Mouse (Mus musculus): Measurements from ENCODE around the gene Pdgfb. TPM values are rescaled to one million over a fixed set of nuclear protein-coding genes. Genes with fewer than 3 reads are reported as not detected.

Pdgfb gene
- total RNA-seq, 2 experiments from 2014 or later = 19.2 to 26.6 TPM

DNA sequence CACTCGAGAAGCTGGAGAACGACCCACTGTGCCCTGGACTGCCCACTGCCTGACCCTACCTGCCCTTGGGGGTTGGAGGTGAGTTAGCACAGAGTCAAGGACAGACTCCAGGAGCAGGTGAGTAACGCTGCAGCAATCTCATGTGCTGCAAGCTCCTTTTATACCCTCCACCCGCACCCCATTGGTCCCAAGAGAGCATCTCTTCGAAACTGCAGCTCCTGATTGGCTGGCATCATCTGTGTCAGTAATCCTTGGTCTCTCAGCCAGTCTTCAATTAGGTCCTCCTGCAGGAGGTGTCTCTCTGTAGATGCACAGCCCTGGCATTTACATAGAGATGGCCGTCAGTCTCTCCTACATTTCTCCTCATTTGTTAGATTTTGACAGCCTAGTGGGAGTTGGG, 47.4 kb downstream of the Pdgfb start:
- DNase-seq = no peak
- intact Hi-C loops (cut with DNase I) = no loop called here

DNA sequence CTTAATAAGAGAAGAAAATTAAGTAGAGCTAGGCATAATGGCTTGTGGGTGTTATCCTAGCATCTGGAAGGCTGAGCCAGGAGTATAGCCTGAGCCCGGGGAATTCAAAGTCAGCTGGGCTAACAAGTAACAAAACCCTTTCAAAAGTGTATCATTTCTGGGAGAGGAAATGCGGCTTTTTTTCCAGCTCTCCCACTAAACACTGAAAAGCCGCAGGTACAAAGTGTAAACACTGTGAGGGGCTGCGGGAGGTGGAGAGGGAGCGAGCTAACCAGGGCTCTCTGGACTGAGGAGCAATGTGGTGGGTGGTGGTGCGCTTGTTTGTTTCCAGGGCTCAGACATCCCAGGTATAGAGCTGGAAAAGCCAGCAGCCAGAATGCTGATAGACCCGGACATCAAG, 50.4 kb downstream of the Pdgfb start:
- DNase-seq = no peak
- intact Hi-C loops (cut with DNase I) = no loop called here

DNA sequence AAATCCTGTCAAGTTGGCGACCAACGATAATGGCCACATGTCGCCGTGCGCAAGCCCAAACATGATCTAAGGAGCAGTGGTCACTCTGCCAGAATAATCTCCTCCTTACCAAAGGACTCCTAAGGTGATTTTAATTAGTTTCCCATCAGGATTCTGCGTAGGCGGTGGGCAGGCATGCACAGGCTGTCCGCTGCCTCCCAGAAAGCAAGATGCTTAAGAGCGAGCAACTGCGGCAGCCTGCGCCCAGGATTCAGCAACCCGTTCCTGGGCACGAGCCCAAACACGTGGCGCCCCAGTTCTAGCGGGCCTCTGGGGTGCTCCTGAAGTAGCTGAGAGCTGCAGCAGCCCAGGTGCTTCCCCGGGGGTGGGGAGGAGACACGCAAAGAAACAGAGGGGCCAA, 52.1 kb downstream of the Pdgfb start:
- peak; percentile 46 for DNase-seq
- intact Hi-C loops (cut with DNase I) = no loop called here

DNA sequence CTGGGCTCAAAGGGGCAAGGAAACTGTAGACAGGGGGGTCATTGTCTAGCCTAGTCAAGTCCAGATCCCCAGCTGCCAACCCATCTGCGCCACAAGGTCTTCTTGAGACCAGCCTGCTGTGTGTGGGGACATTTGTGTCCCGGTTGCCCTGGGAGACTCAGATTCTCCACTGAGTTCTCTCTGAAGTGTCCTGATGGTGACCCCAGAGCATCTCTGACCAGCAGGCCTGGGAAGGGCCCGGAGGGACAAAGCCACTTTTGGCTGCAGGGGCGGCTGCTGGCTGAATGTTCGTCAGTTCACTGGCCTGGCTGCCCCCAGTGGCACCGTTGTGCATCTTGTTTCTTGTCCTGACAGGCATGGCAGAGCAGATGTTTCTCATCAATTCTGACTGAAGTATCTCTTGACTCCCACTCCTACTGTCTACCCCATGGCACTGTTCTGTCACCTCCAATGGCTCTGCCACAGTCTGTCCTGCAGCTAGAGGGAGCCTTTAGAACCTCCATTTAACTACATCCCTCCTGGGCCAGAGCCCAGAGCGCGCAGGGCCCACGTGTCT, 53.3 kb downstream of the Pdgfb start:
- intact Hi-C loops (cut with DNase I) = no loop called here
- DNase-seq = peak; percentile 18

DNA sequence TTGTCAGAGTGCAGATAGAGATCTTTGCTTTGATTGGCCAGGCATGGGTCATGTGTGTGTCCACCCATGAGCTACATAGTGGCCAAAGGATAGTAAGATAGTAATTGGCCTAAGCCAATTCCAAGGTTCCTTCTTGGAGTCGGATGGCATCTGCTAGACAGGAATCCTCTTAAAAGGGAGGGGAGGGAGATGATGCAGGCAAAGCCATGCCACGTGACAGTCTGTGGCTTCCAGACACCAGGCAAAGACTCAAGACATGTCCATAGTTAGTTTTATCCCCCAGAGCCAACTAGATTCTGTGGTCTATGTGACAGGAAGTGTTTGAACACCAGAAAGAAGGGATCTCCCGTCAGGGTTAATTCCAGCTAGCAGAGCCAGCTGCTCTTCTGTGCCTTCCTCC, 56.4 kb downstream of the Pdgfb start:
- intact Hi-C loops (cut with DNase I) = no loop called here
- no peak for DNase-seq

DNA sequence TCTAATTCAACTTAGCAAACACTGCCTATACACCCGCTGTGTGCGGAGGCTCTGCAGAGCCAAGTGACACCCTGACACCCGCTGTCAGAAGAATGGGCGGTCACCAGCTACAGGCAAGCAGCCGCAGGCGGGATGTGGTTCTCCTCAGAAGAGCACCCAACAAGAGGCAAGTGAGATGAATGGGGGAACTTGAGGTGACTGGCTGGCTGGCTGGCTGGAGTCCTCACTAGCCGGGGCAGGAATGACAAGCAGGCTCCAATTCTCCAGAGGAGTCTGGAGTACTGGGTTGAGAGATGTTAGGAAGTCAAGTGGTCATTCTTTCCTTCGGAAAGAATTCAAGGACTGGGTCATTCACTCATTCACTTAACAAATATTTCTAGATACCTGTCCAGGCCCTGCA, 58.2 kb downstream of the Pdgfb start:
- DNase-seq = no peak
- intact Hi-C loops (cut with DNase I) = no loop called here

DNA sequence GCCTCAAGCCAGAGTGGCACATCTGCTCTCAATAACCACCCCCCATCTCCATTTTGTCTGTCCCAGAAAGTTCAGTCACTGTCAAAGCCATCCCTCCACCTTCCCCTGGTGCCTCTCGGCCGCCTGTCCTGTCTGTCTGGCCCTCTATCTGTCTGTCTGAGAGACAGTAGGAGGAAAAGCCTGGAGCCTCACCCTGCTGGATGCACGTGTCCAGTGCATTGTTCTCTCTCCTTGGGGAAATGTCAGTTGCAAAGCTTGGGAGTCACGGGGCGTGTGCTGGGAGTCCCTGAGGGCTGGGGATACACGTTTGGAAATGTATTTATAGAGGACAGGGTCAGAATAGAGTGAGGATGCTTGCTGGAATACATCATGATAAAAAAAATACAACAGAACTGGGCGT, 61.3 kb downstream of the Pdgfb start:
- DNase-seq = no peak
- intact Hi-C loops (cut with DNase I) = no loop called here

DNA sequence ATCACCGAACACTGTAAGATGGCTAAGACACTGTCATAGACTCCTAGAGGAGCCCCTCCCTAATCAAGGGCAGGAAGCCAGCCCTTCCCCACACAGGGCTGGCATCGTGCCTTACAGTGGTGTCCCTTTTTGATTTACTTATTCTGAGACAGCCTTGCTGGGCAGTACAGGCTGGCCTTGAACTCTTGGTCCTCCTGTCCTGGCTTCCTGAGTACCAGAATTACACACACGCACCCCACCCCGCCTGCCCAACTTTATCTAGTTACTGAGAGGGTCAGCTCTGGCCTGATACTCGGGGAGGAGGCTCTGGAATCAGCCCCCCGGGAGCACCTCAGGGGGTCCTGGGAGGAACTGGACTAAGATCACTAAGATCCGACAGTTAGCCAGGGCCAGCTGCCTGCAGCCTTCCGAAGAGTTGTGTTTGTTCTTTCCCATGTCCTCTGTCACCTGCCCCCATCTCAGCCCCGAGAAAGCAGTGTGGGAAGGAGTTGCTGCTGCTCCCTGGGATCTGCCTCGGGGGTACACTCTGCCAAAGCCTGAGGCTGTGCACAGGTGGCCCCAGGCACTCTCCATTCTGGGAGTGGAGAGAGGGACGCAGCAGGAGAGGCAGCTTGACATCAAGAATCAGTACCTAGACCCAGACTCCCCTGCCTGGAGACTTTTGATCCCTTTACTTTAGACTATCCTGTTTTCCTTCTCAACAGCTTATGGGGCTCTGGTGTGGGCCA, 62.1 kb downstream of the Pdgfb start:
- intact Hi-C loops (cut with DNase I) = no loop called here
- DNase-seq = peak; percentile 31

DNA sequence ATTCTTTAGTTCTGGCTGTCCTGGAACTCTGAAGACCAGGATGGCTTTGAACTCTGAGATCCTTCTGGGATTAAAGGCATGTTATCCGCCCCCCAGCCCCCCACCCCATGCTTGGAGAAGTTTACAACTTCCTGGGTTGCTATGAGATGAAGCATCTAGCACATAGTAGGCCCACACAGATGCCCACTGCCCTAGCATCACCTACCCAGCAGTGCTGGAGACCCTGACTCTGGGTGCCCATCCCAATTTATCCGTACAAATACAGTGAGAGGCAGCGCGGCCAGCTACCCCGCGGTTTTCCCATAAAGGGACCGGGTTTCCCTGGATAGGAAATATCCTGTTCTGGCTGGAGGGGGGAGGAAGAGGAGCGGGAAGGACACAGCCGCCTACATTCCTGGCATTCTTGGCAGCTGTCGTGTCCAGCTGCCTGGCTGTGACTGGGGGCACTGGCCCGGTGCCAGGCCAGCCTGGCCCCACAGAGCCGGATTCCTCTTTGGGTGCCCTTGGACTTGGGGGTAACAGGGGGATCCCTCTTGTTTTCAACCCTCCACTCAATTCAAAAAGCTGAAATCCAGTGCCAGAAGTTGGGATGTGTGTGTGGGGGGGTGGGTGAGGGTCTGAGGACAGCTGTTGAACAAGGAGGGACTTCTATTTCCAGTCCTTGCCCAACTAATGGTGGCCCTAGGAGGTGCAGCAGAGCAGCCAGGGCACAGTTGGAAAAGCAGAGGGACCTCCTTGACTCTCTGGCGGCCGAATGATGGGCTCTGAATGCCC, 62.9 kb downstream of the Pdgfb start:
- no peak for DNase-seq
- intact Hi-C loops (cut with DNase I) = no loop called here

DNA sequence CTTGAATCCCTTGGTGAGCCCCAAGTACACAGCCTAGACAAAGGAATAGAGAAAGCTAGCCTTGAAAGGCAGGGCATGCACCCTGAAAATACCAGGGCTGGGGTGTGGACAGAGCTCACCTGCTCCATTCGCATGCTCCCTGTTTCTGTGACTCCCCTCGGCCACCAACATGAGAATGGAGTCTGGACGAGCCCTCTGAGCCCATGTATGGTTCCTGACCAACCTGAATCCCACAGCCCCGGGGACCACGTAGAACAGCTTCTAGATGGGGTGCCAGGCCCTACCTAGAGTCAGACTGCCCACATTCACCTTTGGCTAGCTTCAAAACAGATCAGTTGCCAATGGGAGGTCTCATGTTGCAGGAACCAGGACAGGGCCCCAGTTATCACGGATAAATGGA, 63.6 kb downstream of the Pdgfb start:
- no peak for DNase-seq
- intact Hi-C loops (cut with DNase I) = no loop called here

DNA sequence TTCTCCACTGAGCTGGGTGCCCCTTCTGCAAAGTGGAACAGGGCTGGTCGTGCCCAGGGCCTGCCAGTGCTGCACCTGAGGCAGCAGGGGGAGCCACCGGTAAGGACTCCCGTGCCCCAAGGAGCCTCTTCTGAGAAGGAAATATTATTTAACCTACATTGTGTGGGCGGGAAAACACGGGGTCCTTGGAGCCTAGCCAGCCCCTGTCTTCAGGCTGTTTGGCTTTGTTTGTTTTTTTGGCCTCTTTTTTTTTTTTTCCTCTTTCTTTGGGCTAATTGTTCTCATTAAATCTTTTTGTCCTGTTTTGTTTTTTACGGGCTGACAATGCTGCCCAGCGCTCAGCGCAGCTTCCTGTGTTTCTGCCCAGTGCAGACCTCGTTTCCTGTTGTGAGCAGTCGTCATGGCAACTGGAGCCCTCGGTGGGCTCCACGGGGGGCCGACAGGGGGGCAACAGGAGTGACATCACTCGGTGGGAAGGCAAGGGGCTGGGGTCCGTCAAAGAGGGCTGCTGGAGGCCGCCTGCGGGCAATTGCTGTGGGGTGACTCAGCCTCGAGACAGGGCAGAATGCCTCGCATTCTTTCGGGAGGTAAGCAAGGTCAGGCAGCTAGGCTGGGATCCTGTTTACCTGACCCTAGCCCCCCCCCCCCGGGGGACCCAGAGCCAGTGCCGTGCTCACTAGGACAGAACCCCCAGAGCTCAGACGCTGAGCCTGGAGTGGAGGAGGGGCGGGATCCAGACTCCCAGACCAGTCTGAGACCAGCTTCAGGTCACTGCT, 64.3 kb downstream of the Pdgfb start:
- intact Hi-C loops (cut with DNase I) = no loop called here
- peak; percentile 48 for DNase-seq

DNA sequence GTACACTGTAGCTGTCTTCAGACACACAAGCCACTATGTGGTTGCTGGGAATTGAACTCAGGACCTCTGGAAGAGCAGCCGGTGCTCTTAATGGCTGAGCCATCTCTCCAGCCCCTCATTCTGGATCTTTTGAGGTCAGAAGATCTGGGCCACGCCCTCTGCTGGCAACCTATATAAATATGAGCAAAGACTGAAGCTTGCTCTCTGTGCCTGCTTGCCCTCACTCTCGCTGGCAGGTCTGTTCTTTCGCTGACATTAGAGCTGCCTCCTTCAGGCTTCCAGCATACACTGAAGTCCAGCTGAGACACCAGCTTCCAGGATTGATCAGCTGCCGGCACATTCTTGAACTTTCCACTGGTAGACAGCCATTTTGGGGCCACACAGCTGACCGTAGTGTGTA, 67.1 kb downstream of the Pdgfb start:
- intact Hi-C loops (cut with DNase I) = loop anchor here (2.0 kb wide), 1 partner anchor 129 kb away; no protein-coding TSS in a partner anchor
- DNase-seq = no peak

DNA sequence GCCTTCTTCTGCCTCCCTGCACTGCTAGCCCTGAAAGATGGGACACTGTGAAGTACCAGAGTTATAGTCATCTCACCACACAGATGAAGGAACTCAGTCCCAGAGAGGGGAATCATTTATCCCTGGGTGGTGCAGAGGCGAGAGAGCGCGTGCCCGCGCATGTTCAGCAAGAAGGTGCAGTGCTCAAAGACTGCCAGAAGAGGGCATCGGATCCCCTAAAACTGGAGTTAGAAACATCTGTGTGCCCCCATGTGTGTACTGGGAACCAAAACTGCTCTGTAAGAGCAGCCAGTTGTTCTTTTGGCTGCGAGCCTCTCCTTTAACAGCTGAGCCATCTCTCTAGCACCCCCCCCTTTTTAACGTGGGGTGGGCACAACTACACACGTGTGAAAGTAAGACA, 68.0 kb downstream of the Pdgfb start:
- intact Hi-C loops (cut with DNase I) = loop anchor here (2.0 kb wide), 1 partner anchor 130 kb away; no protein-coding TSS in a partner anchor
- no peak for DNase-seq

DNA sequence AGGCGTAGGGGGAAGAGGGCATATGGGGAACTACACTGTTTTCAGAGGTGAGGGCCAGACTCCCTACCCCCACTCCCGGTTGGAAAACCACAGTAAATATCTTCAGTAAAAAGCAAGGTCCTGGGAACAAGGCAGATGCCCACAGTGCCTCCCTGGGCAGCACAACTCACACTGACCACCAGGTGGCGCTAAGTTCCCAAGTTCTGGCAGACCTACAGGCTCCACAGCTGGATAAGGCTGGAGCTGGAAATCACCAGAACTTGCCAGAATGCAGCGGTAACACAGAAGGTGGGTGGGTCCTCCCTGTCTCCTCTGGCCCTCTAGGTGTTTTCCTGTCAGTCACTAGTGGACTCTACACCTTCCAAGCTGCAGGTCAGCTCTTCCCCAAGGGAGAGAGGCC, 68.8 kb downstream of the Pdgfb start:
- intact Hi-C loops (cut with DNase I) = loop anchor here (2.0 kb wide), 1 partner anchor 131 kb away; no protein-coding TSS in a partner anchor
- DNase-seq = peak; percentile 86

Small RNA genes within 50 kb of the gene (microRNA-seq; reads per million reads assigned to microRNA genes)
- not detected for gene Mir7213

Other genes with a start within 250 kb of the Pdgfb start
- gene Dnal4, start 237.1 kb downstream of the Pdgfb start, total RNA-seq (2021) = 10 to 100 TPM; 30.4 to 34.4 TPM
- gene Nptxr, start 210.2 kb downstream of the Pdgfb start, total RNA-seq (2021) = 100 to 1,000 TPM; 240 to 277 TPM
- 10 to 100 TPM in 1 of 2 experiments, 1 to 10 TPM in 1; 6.6 to 14.9 TPM for gene Npcd, start 180.7 kb downstream of the Pdgfb start, total RNA-seq (2021)
- 100 to 1,000 TPM; 105 to 125 TPM for gene Cbx6, start 180.3 kb downstream of the Pdgfb start, total RNA-seq (2021)
- 1 to 10 TPM; 4.7 to 6.0 TPM for gene Apobec3, start 123.3 kb downstream of the Pdgfb start, total RNA-seq (2021)
- 1 to 10 TPM; 5.6 to 6.8 TPM for gene Cbx7, start 43.9 kb downstream of the Pdgfb start, total RNA-seq (2021)
- gene Syngr1, start 76.4 kb upstream of the Pdgfb start, total RNA-seq (2021) = 100 to 1,000 TPM; 175 to 191 TPM
- gene Rpl3, start 76.9 kb upstream of the Pdgfb start, total RNA-seq (2021) = 100 to 1,000 TPM; 535 to 552 TPM
- 10 to 100 TPM; 27.7 to 36.2 TPM for gene Tab1, start 118.2 kb upstream of the Pdgfb start, total RNA-seq (2021)
- gene Mgat3, start 158.7 kb upstream of the Pdgfb start, total RNA-seq (2021) = 10 to 100 TPM; 80.4 to 83.1 TPM
- 10 to 100 TPM; 29.3 to 30.6 TPM for gene Mief1, start 219.0 kb upstream of the Pdgfb start, total RNA-seq (2021)
- gene AC140267.1, start 220.9 kb upstream of the Pdgfb start, total RNA-seq (2021) = 10 to 100 TPM; 21.1 to 22.2 TPM
- gene Atf4, start 240.2 kb upstream of the Pdgfb start, total RNA-seq (2021) = 100 to 1,000 TPM; 116 to 119 TPM
- 10 to 100 TPM; 45.1 to 50.3 TPM for gene Rps19bp1, start 249.3 kb upstream of the Pdgfb start, total RNA-seq (2021)